Mouse (Mus musculus): ENCODE measurements around the gene Ankrd13d.
"Not testable (repeated sequence)": the region's sequence is repeated elsewhere in the genome, so short reads cannot be mapped to it uniquely, and the experiment has no call there.

Ankrd13d gene

GRCm38 (mm10) chr19:4264171-4264780 is 18.7 kb downstream of the Ankrd13d start:
- no peak for DNase-seq (ENCODE audit: low spot score)

GRCm38 (mm10) chr19:4263702-4264101 is 19.2 kb downstream of the Ankrd13d start:
- no peak for DNase-seq (ENCODE audit: low spot score)

- DNase-seq (ENCODE audit: low spot score): no peak
These were observed 20.2 kb downstream of the Ankrd13d start for GRCm38 (mm10) chr19:4262756-4263155.

GRCm38 (mm10) chr19:4261038-4261698 is 21.8 kb downstream of the Ankrd13d start:
- peak; percentile 40 for DNase-seq (ENCODE audit: low spot score)

- DNase-seq (ENCODE audit: low spot score): no peak
These were observed 25.1 kb downstream of the Ankrd13d start for GRCm38 (mm10) chr19:4257897-4258252.

- DNase-seq (ENCODE audit: low spot score): peak; percentile 98
These were observed 25.6 kb downstream of the Ankrd13d start for GRCm38 (mm10) chr19:4257216-4257896.

GRCm38 (mm10) chr19:4255583-4256162 is 27.3 kb downstream of the Ankrd13d start:
- no peak for DNase-seq (ENCODE audit: low spot score)

- no peak for DNase-seq (ENCODE audit: low spot score)
These were observed 28.7 kb downstream of the Ankrd13d start for GRCm38 (mm10) chr19:4254230-4254629.

- not testable (repeated sequence) for DNase-seq (ENCODE audit: low spot score)
These were observed 34.3 kb downstream of the Ankrd13d start for GRCm38 (mm10) chr19:4248683-4249082.

GRCm38 (mm10) chr19:4247010-4247409 is 35.9 kb downstream of the Ankrd13d start:
- DNase-seq (ENCODE audit: low spot score): no peak

- no peak for DNase-seq (ENCODE audit: low spot score)
These were observed 38.2 kb downstream of the Ankrd13d start for GRCm38 (mm10) chr19:4244775-4245174.

- no peak for DNase-seq (ENCODE audit: low spot score)
These were observed 40.5 kb downstream of the Ankrd13d start for GRCm38 (mm10) chr19:4242416-4242815.

- DNase-seq (ENCODE audit: low spot score): no peak
These were observed 42.7 kb downstream of the Ankrd13d start for GRCm38 (mm10) chr19:4240247-4240668.

- no peak for DNase-seq (ENCODE audit: low spot score)
These were observed 48.4 kb downstream of the Ankrd13d start for GRCm38 (mm10) chr19:4234548-4234947.

- DNase-seq (ENCODE audit: low spot score): no peak
These were observed 50.3 kb downstream of the Ankrd13d start for GRCm38 (mm10) chr19:4232651-4233050.

- DNase-seq (ENCODE audit: low spot score): peak; percentile 92
These were observed 50.8 kb downstream of the Ankrd13d start for GRCm38 (mm10) chr19:4232186-4232572.

- DNase-seq (ENCODE audit: low spot score): peak; percentile 99
These were observed 51.4 kb downstream of the Ankrd13d start, which contains the start of gene Pold4 for GRCm38 (mm10) chr19:4231253-4232185. Gene Pold4 (plus strand): TSS chr19:4231899.

GRCm38 (mm10) chr19:4230415-4230814 is 52.5 kb downstream of the Ankrd13d start:
- DNase-seq (ENCODE audit: low spot score): peak; percentile 88

- no peak for DNase-seq (ENCODE audit: low spot score)
These were observed 53.4 kb downstream of the Ankrd13d start for GRCm38 (mm10) chr19:4229451-4230076.

- DNase-seq (ENCODE audit: low spot score): no peak
These were observed 54.0 kb downstream of the Ankrd13d start for GRCm38 (mm10) chr19:4228891-4229290.

Measured in adipocyte (in vitro differentiated cells).